Mouse (Mus musculus) myocyte (in vitro differentiated cells): Measurements from ENCODE around the gene Cep68. TPM values are rescaled to one million over a fixed set of nuclear protein-coding genes. Genes with fewer than 3 reads are reported as not detected.

Source experiments
- H3K27me3 ChIP-seq: one replicate; pipeline ENCODE4 v1.6.1; 2011; ENCODE audit not compliant: control insufficient read depth, insufficient read depth, insufficient read length
- H3K36me3 ChIP-seq: one replicate; pipeline ENCODE4 v1.6.1; 2011; ENCODE audit not compliant: control insufficient read depth, insufficient read depth
- H3K4me2 ChIP-seq: one replicate; pipeline ENCODE4 v1.6.1; 2011; ENCODE audit warnings: low read depth, control low read depth
- H3K4me3 ChIP-seq: one replicate; pipeline ENCODE4 v1.5.1; 2011; ENCODE audit warnings: mild to moderate bottlenecking, control low read depth, moderate library complexity
- H3K79me2 ChIP-seq: one replicate; pipeline ENCODE4 v1.6.1; 2011; ENCODE audit not compliant: control insufficient read depth, insufficient read depth
- H3ac ChIP-seq: one replicate; pipeline ENCODE4 v1.6.1; 2011; ENCODE audit not compliant: control insufficient read depth, insufficient read length
- CEBPB ChIP-seq: IDR thresholded peaks from 2 replicates; pipeline ENCODE4 v1.6.1; 2011; ENCODE audit warnings: mild to moderate bottlenecking, moderate library complexity; ENCODE audit not compliant: poor library complexity, insufficient read depth, severe bottlenecking
- E2F4 ChIP-seq: IDR thresholded peaks from one replicate; pipeline ENCODE4 v1.6.1; 2011; ENCODE audit warnings: mild to moderate bottlenecking, control low read depth, moderate library complexity; ENCODE audit not compliant: insufficient read depth
- MAX ChIP-seq: IDR thresholded peaks from one replicate; pipeline ENCODE4 v1.6.1; 2011; ENCODE audit warnings: low read depth, mild to moderate bottlenecking, control low read depth
- MYOD1 ChIP-seq, 3 experiments: IDR thresholded peaks; one replicate each; pipeline ENCODE4 v1.6.1; 2011; ENCODE audit warnings: control low read depth in 2 of 3, low read depth in 2 of 3, mild to moderate bottlenecking in 2 of 3, moderate library complexity in 1 of 3; ENCODE audit not compliant: insufficient read length in 2 of 3, control insufficient read depth in 1 of 3
- MYOG ChIP-seq, 3 experiments: IDR thresholded peaks; one replicate each; pipeline ENCODE4 v1.6.1; 2011; ENCODE audit warnings: control low read depth in 2 of 3, low read depth in 2 of 3, mild to moderate bottlenecking in 2 of 3; ENCODE audit not compliant: insufficient read length in 2 of 3, control insufficient read depth in 1 of 3, insufficient read depth in 1 of 3
- POLR2A ChIP-seq: IDR thresholded peaks from one replicate; pipeline ENCODE4 v1.6.1; 2011; ENCODE audit warnings: low read depth, mild to moderate bottlenecking, control low read depth, moderate library complexity; ENCODE audit not compliant: insufficient read length
- POLR2AphosphoS2 ChIP-seq: IDR thresholded peaks from one replicate; pipeline ENCODE4 v1.6.1; 2011; ENCODE audit warnings: low read depth, control low read depth; ENCODE audit not compliant: insufficient read length
- REST ChIP-seq: IDR thresholded peaks from one replicate; pipeline ENCODE4 v1.6.1; 2011; ENCODE audit warnings: mild to moderate bottlenecking, control low read depth, moderate library complexity; ENCODE audit not compliant: insufficient read depth, insufficient read length
- SRF ChIP-seq: IDR thresholded peaks from one replicate; pipeline ENCODE4 v1.6.1; 2011; ENCODE audit warnings: low read depth; ENCODE audit not compliant: control insufficient read depth, insufficient read length
- TCF12 ChIP-seq: IDR thresholded peaks from one replicate; pipeline ENCODE4 v1.6.1; 2011; ENCODE audit warnings: mild to moderate bottlenecking, control low read depth; ENCODE audit not compliant: poor library complexity, insufficient read depth, severe bottlenecking
- TCF3 ChIP-seq: IDR thresholded peaks from one replicate; pipeline ENCODE4 v1.6.1; 2011; ENCODE audit warnings: low read depth, control low read depth; ENCODE audit not compliant: insufficient read length
- USF1 ChIP-seq: IDR thresholded peaks from one replicate; pipeline ENCODE4 v1.6.1; 2011; ENCODE audit warnings: low read depth, mild to moderate bottlenecking, control low read depth, moderate library complexity
- polyA plus RNA-seq: library from polyadenylated mRNA; unstranded; fragments of >200 nt; fragmentation: generic; extraction: Trizol; gene quantifications from one replicate; pipeline ENCODE4 v1.2.1, GENCODE M21; 2012; ENCODE audit warnings: missing spikeins

Cep68 gene
- polyA plus RNA-seq, result 9.3 TPM

DNA sequence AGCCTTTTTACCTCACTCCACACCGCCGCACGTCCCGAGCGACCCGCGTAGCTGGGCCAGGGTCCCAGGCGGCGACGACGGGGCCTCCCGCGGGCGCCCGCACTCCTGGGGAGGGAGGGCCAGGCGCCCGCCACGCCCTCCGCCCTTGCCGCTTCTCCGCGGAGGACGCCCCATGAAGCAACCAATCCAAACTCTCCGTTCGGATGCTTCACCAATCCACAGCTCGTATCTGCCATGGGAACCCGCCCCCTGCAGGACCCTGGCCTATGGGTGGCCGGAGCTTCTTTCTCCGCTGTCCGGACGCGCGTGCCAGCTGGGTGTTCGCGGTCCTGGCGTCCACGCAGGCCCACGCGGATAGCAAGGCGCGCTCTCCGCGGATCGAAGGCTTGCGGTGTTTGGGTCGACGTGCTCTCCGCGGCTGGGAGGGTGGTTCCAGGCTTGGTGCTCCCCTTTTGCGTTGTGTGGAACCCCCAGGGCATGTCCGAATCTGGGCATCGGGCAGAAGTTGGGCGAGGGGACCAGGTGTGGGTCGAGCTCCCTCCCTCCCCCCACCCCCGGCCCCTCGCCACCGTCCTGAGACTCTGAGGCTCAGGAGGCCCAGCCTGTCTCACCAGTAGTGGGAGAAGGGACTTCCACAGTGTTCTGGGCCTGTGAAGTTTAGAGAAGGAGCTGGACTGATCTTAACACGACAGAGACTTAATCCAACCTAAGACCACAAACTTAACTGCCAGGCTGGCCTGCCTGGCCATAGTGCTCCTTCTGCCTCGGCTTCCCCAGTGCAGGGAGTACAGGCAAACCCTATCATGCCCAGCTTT is at the start of gene Cep68:
Gene Cep68 (minus strand): TSS at position 134 of the 815 bp plus-strand sequence.
- Histone ChIP-seq H3K4me2 (peak within 1 kb of the TSS; percentile 86), H3K79me2 (peaks cover 33% of the 10 kb centered on the region), H3K27me3 (no peaks in the 10 kb centered on the region), H3K4me3 (peak within 1 kb of the TSS; percentile 47), H3K36me3 (no peaks in the 10 kb centered on the region), H3ac (peak within 1 kb of the TSS; percentile 74)
- TF ChIP-seq E2F4, result peak; percentile 2
- TF ChIP-seq MYOG (IDR thresholded peaks at IDR 0.05; ENCODE audit: control insufficient read depth in 1 of 3, insufficient read depth in 1 of 3, insufficient read length in 2 of 3, low read depth in 2 of 3), result peak in 2 of 3 experiments; percentile 48 to 62
- peak in 1 of 3 experiments; percentile 22 for TF ChIP-seq MYOD1 (IDR thresholded peaks at IDR 0.05; ENCODE audit: control insufficient read depth in 1 of 3, insufficient read length in 2 of 3, low read depth in 2 of 3)
- TF ChIP-seq REST, result no peak
- TF ChIP-seq TCF3, result no peak
- TF ChIP-seq POLR2AphosphoS2, result peak; percentile 97
- peak; percentile 93 for TF ChIP-seq POLR2A
- TF ChIP-seq USF1, result no peak

DNA sequence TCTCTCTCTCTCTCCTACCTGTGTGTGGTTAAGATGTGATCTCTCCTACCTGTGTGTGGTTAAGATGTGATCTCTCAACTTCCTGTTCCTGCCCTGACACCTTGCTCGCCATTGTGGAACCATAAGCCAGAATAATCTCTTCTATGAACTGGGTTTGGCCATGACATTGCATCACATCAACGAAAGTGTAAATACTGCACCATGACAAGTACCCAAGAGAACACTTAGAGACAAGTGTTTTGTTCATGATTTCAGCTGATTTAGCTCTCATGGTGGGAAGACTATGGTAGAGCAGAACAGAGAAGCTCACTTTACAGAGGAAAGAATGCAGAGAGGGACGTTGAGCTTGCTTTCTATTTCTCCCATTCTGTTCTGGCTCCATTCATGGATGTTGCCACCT is 35.2 kb upstream of the Cep68 start:
- Histone ChIP-seq H3K4me3 (no peak overlapping the region), H3K36me3 (no peaks in the 10 kb centered on the region), H3K79me2 (no peaks in the 10 kb centered on the region), H3K27me3 (no peaks in the 10 kb centered on the region), H3ac (no peak overlapping the region), H3K4me2 (no peak overlapping the region)
- no peak for TF ChIP-seq REST
- TF ChIP-seq TCF12, result no peak
- no peak for TF ChIP-seq E2F4
- no peak for TF ChIP-seq SRF
- TF ChIP-seq POLR2AphosphoS2, result no peak
- TF ChIP-seq MYOD1 (IDR thresholded peaks at IDR 0.05; ENCODE audit: control insufficient read depth in 1 of 3, insufficient read length in 2 of 3, low read depth in 2 of 3), result no peak
- no peak for TF ChIP-seq MYOG (IDR thresholded peaks at IDR 0.05; ENCODE audit: control insufficient read depth in 1 of 3, insufficient read depth in 1 of 3, insufficient read length in 2 of 3, low read depth in 2 of 3)
- no peak for TF ChIP-seq CEBPB
- TF ChIP-seq TCF3, result no peak
- no peak for TF ChIP-seq MAX
- TF ChIP-seq USF1, result no peak
- no peak for TF ChIP-seq POLR2A

DNA sequence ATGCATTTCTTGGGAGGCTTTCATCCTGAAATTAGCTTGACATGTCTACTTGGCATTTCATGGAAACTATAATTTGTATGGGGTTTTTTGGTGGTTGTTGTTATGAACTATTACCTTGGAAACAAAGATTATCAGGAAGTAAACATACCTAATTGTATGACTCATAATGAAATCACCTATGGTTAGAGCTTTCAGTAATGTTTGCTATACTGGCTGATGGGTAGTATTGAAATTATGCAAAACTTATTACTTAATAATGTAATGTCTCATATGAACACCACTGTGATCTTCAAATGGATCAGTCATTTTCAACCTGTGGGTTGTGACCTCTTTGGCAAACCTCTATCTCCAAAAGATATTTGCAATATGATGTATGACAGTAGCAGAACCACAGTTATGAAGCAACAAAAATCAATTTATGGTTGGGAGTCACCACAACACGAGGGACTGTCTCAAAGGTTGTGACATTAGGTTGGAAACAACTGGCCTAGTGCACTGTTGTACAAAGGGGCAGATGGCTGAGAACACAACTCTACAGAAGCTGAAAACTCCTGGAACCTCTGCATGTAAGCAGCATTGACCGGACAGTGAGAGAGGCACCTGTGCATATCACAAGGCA is 33.5 kb upstream of the Cep68 start:
- TF ChIP-seq CEBPB (no peak), E2F4 (no peak), REST (no peak), POLR2AphosphoS2 (no peak), SRF (no peak), USF1 (no peak), MYOD1 (IDR thresholded peaks at IDR 0.05; ENCODE audit: control insufficient read depth in 1 of 3, insufficient read length in 2 of 3, low read depth in 2 of 3) (no peak), POLR2A (no peak), TCF12 (no peak), MAX (no peak), TCF3 (no peak), MYOG (IDR thresholded peaks at IDR 0.05; ENCODE audit: control insufficient read depth in 1 of 3, insufficient read depth in 1 of 3, insufficient read length in 2 of 3, low read depth in 2 of 3) (no peak)
- no peak overlapping the region for H3ac ChIP-seq
- H3K4me2 ChIP-seq, result no peak overlapping the region
- no peak overlapping the region for H3K4me3 ChIP-seq
- no peaks in the 10 kb centered on the region for H3K36me3 ChIP-seq
- H3K27me3 ChIP-seq, result no peaks in the 10 kb centered on the region
- H3K79me2 ChIP-seq, result no peaks in the 10 kb centered on the region

DNA sequence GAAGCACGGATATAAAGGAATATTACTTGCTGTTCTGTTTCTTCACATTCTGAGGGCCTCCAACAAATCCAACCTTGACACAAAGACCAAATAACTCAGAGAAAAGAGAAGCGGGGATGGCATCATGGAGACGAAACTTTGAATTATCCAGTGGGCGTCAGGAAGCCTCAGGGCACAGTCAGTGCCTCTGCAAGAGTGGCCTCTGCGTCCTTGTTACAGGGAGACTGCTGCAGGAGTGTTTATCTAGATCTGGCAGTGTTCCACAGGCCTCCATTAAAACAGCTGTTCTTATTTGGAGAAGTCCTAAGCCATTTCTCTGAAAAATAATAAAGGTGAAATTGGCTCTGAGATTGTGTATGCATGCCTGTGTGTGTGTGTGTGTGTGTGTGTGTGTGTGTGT is 31.8 kb upstream of the Cep68 start:
- Histone ChIP-seq H3ac (no peak overlapping the region), H3K4me3 (no peak overlapping the region), H3K27me3 (no peaks in the 10 kb centered on the region), H3K79me2 (no peaks in the 10 kb centered on the region), H3K4me2 (no peak overlapping the region), H3K36me3 (no peaks in the 10 kb centered on the region)
- TF ChIP-seq TCF3 (no peak), MYOD1 (IDR thresholded peaks at IDR 0.05; ENCODE audit: control insufficient read depth in 1 of 3, insufficient read length in 2 of 3, low read depth in 2 of 3) (no peak), POLR2A (no peak), TCF12 (no peak), SRF (no peak)
